Mouse (Mus musculus) spleen, adult 18-20 months (tissue): ENCODE results near the gene Irak4.

Source experiments
- DNase-seq, 2 experiments: peaks; one replicate each; pipeline ENCODE4 v3.0.0; 2022; ENCODE audit warnings: mixed read lengths in 2 of 2

Irak4 gene

DNA sequence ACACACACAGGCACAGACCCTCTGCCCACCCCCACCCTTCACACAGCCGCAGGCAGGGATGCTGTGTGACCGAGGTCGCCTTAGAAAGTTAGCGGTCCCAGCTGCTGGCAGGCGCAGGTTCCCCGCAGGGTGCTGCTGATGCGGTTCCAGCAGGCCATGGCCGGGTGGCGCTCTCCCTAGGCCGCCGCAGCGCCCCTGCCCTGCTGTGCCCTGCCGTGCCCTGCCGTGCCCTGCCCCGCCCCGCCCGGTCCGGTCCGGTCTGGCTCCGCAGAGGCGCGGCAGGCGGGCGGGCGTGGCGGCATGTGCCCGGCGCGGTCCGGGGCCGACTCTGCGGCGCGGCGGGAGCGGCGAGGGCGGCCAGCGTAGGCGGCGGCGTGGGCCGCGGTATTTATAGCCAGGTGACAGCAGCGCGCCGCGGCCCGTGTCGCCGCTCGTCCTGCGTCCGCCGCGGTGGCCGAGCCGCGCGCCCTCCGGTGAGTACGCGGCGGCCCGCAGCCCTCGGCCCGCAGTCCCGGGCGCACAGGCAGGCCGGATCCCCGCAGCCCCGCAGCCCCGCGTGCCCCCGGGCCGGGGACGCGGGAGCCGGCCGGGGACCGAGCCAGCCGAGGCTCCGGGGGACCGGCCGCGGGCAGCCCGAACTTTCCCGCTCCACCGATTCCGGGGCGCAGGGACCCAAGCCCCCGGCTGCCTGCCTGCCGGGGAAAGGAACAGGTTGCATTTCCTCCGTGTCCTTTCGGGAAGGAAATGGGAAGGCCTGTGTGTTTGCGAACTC is 85.6 kb downstream of the Irak4 start, which contains the start of gene Tmem117:
Gene Tmem117, plus strand, starts transcription at position 403 of the 772 bp plus-strand sequence.
- DNase-seq: peak in 1 of 2 experiments; percentile 3

DNA sequence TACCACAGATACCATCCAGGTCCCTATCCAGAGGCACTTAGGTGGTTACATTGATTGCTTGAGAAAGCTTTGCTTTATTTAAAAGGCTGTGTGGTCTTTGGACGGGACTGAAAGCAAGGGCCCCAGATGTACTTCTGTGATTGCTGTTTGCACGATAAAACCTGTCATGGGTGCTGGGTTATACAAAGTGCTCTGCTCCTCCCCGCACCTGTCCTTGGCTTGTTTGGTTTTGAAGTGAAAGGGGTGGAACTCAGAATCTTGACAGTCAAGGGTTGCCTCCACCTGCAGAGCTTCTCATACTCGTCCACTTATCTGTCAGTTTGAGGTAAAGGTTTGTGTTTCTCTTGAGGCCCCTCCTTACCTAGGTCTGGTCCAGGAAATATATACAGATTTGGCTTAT is 87.1 kb downstream of the Irak4 start:
- DNase-seq: no peak
